Mouse (Mus musculus) T-cell, adult 66 days (primary cell): ENCODE data around the gene Klf1. TPM values are rescaled to one million over a fixed set of nuclear protein-coding genes. Genes with fewer than 3 reads are reported as not detected.

Experiments
- total RNA-seq, 2 experiments: library from RNA; stranded (reverse); gene quantifications; 3 replicates in 1 of 2; 4 replicates in 1 of 2; pipeline ENCODE4 v1.2.4; 2023

The Klf1 gene
- 1 to 10 TPM; 1.5 to 3.6 TPM for total RNA-seq

DNA sequence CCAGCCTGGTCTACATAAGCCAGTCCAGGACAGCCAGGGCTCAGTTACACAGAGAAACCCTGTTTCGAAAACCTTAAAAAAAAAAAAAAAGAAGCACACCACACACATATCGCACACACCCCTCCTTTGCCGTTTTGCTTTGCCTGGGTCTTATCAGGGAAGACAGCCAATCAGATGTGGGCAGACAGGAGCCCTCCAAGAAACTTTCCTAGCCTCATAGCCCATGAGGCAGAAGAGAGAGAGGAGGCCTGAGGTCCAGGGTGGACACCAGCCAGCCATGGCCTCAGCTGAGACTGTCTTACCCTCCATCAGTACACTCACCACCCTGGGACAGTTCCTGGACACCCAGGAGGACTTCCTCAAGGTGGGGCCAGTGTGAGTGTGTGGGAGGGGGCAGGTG is at the start of gene Klf1:
TSS of gene Klf1 (plus strand) at position 177 of the 400 bp plus-strand sequence.

DNA sequence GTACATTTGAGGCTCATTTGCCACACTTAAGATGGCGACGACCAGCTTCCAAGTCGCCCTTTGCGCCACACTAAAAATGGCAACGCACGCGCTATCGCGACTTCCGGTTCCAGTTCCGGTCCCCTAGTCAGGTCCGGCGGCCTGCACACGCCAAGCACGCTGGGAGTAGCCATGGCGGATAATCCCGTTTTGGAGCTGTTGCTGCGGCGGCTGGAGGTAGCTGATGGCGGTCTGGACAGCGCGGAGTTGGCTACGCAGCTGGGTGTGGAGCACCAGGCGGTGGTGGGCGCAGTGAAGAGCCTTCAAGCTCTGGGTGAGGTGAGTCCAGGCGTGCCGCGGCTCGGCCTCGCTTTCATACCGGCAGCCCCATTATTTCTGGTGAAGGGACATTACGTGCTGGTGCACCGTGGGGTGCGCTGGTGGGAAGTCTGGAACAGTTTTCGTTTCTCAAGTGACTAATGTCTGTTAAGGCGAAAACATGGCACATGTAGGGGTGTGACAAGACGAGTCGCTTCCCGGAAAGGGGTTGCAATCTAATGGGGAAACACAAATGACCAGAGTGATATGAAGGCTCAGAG is 44.8 kb upstream of the Klf1 start, which contains the start of gene Farsa:
TSS of gene Farsa (plus strand) at position 126 of the 578 bp plus-strand sequence.

DNA sequence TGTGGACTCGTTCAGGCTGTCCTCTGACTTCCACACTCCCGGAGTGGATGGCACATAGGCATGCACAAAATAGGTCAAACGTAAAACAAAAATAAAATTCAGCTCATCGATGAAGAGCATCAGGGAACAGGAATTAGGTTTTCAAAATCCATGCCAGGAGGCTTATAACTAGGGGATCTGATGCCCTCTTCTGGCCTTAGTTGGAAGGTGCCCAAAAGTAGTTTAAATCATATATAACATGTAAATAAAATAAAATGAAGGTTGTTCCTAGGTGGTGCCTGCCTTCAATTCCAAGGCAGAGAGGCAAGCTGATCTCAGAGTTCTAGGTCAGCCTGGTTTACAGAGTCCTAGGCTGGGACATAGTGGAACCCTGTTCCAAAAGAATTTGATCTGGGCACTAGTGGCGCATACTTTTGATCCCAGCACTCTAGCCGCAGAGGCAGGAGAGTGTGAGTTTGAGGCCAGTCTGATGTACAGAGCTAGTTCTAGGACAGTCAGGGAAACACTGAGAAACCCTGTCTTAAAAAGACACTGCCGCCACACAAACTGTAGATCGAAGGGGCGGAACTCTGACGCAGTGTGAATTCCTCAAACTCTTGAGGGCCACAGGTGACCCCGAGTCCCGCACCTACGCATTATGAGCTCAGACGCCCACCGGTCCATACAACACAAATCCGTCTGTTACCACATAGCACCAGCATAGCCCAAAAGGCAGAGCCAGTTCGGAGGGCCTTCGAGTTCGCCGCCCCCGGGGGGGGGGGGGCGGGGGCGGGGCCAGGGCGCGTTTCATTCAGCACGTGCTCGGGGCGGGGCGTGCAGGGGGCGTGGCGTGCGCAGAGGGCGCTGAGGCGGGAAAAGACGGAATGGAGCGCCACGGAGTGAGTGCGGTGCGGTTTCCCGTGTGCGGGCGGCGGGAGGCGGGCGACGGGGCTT is 30.1 kb upstream of the Klf1 start, which contains the start of gene Syce2:
TSS of gene Syce2 (plus strand) at position 736 of the 933 bp plus-strand sequence.

DNA sequence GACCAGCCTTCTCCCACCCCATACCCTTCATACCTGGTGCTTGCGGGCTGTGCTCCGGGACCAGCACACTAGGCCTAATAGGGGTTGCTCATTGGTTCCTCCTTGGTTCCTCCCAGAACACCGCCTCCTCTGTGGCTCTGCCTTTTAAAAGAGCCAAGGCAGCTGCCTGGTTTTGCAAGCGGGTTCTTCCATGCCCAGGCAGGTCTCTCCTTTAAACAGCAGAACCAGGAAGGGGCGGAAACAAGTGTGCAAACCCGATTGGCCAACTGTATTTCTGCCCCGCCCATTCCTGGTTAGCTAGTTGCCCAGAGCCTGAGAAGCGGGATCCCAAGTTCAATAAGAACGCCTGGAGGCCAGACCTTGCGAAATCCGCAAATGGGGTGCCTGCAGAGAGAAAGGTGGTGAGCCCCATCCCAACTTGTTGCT is 8.0 kb upstream of the Klf1 start, which contains the start of gene Gcdh:
TSS of gene Gcdh (minus strand) at position 213 of the 426 bp plus-strand sequence.

DNA sequence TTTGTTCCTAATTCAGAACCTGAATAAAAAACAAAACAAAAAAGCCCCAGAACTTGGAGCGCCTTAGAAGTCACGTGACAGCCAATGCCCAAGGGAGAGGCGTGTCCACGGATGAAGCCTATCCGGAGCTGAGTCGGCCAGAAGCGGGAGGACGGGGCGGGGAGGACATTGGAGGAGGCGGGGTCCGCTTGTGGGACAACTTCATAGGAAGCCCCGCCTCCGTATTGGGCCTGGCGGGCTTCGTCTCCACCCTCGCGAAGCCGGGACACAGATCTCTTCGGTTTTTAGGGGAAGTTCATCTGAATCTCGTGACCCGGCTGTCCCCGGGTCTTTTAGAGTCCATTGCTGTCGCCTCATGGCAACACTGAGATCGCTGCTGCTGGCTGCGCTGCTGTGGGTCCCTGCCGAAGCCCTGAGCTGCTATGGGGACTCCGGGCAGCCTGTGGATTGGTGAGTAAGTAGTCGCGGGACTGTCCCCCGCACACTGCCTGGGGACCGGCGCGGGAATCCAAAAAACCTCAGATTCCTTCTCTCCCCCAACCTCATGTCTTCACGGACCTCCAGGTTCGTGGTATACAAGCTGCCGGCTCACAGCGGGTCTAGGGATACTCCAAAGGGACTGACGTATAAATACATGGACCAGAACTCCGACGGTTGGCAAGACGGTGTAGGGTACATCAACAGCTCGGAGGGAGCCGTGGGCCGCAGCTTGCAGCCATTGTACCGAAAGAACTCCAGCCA is 6.9 kb downstream of the Klf1 start, which contains the start of gene Dnase2a:
TSS of gene Dnase2a (plus strand) at position 140 of the 741 bp plus-strand sequence.

DNA sequence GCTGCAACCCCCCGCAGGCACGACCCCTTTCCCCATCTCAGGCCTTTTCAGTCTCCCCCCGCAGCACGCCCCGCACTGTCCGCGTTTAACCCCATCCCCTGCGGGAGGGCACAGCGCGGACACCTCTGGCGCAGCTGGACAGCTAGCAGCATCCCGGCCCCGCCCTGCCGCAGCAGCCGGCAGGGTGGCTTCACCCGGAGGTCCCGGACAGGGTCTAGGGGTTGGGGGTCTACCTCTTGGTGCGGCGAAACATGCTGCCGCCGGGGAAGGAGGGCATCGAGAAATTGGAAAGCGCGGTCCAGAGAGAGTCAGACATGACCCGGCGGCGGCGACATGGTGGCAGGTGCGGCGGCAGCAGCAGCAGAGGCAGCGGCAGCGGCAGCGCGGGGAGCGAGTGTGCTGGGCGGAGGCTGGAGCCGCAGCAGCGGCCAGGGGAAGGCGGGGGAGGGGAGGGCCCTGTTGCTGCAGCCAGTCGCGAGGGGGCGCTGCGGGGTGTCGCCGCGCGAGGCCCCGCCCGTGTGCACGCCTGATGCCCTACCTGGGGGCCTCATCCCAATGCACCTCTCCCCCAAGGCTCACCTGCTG is 35.3 kb downstream of the Klf1 start, which contains the start of gene Mast1:
TSS of gene Mast1 (minus strand) at position 398 of the 585 bp plus-strand sequence.

DNA sequence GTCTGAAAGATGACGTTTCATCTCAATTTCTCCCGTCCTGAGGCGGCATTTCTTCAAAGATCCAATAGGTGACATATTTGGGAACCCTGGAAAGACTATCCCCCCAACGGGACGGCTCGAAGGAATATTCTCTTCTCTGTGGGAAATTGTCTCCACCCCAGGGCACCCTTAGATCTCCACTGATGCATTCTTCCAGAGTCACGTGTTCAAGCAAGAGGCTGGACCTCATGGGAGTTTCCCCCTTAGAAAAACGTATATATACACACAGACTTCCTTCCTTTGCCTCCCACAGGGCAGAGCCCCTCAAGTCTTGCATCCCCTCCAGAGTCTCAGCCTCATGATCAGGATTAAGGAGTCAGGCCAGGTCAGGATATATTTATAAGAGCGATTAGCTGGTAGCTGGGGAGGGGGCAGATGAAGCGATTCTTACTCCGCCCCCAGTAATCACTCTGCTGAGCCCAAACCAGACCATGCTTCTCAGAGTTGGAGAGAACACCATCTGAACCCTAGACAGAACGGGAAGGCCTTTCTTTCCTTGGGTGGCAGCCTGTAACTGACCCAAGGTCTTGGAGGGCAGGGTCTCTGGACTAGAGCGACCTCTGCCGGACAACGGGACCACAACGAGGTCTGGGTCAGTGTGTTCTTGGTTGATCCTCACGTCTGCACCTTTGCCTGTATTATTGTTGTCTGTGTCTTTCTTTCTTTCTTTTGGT is 45.0 kb downstream of the Klf1 start, which contains the start of gene Rtbdn:
TSS of gene Rtbdn (plus strand) at position 464 of the 713 bp plus-strand sequence.

Other genes with a start within 250 kb of the Klf1 start
- gene Ier2, start 239.1 kb upstream of the Klf1 start, total RNA-seq = 100 to 1,000 TPM; 200 TPM
- 100 to 1,000 TPM; 160 to 178 TPM for gene Trmt1, start 215.6 kb upstream of the Klf1 start, total RNA-seq
- 10 to 100 TPM; 50.6 to 58.0 TPM for gene Nacc1, start 214.1 kb upstream of the Klf1 start, total RNA-seq
- 1 to 10 TPM in 1 of 2 experiments, under 1 TPM in 1; 0.53 to 1.6 TPM for gene Lyl1, start 200.5 kb upstream of the Klf1 start, total RNA-seq
- gene G430095P16Rik, start 178.9 kb upstream of the Klf1 start, total RNA-seq = 10 to 100 TPM; 10.2 to 13.2 TPM
- gene Nfix, start 101.6 kb upstream of the Klf1 start, total RNA-seq = 10 to 100 TPM in 1 of 2 experiments, 1 to 10 TPM in 1; 9.5 to 14.2 TPM
- gene Dand5, start 79.1 kb upstream of the Klf1 start, total RNA-seq = 1 to 10 TPM; 4.3 TPM
- 10 to 100 TPM; 17.9 to 19.1 TPM for gene Gadd45gip1, start 70.4 kb upstream of the Klf1 start, total RNA-seq
- gene Rad23a, start 61.3 kb upstream of the Klf1 start, total RNA-seq = 10 to 100 TPM; 66.8 to 83.2 TPM
- gene Calr, start 55.0 kb upstream of the Klf1 start, total RNA-seq = 100 to 1,000 TPM; 469 to 498 TPM
- 10 to 100 TPM; 82.8 to 83.0 TPM for gene Farsa, start 44.9 kb upstream of the Klf1 start, total RNA-seq
- gene Syce2, start 29.8 kb upstream of the Klf1 start, total RNA-seq = 1 to 10 TPM; 3.1 to 6.1 TPM
- gene Gcdh, start 8.0 kb upstream of the Klf1 start, total RNA-seq = 10 to 100 TPM; 24.0 to 27.5 TPM
- gene Dnase2a, start 6.6 kb downstream of the Klf1 start, total RNA-seq = 10 to 100 TPM in 1 of 2 experiments, 1 to 10 TPM in 1; 7.9 to 10.2 TPM
- gene Mast1, start 35.4 kb downstream of the Klf1 start, total RNA-seq = under 1 TPM; 0.24 to 0.41 TPM
- not detected for gene Rtbdn, start 45.1 kb downstream of the Klf1 start, total RNA-seq
- gene Gm49661, start 67.5 kb downstream of the Klf1 start, total RNA-seq = not detected
- gene Prdx2, start 67.7 kb downstream of the Klf1 start, total RNA-seq = 10 to 100 TPM; 55.9 to 62.7 TPM
- gene Rnaseh2a, start 67.8 kb downstream of the Klf1 start, total RNA-seq = 10 to 100 TPM; 29.4 to 43.7 TPM
- gene Junb, start 76.8 kb downstream of the Klf1 start, total RNA-seq = 1,000 to 10,000 TPM in 1 of 2 experiments, 100 to 1,000 TPM in 1; 984 to 1,316 TPM
- gene Hook2, start 88.7 kb downstream of the Klf1 start, total RNA-seq = 1 to 10 TPM; 3.6 to 4.5 TPM
- not detected for gene Best2, start 112.6 kb downstream of the Klf1 start, total RNA-seq
- 10 to 100 TPM; 54.4 to 59.1 TPM for gene Asna1, start 123.4 kb downstream of the Klf1 start, total RNA-seq
- 100 to 1,000 TPM; 172 to 188 TPM for gene Trir, start 124.9 kb downstream of the Klf1 start, total RNA-seq
- gene Tnpo2, start 135.0 kb downstream of the Klf1 start, total RNA-seq = 10 to 100 TPM; 69.8 to 78.0 TPM
- 10 to 100 TPM; 14.6 to 16.2 TPM for gene Fbxw9, start 158.1 kb downstream of the Klf1 start, total RNA-seq
- not detected for gene Gm5741, start 166.1 kb downstream of the Klf1 start, total RNA-seq
- 100 to 1,000 TPM in 1 of 2 experiments, 10 to 100 TPM in 1; 84.0 to 107 TPM for gene Dhps, start 169.8 kb downstream of the Klf1 start, total RNA-seq
- gene Wdr83os, start 178.8 kb downstream of the Klf1 start, total RNA-seq = 10 to 100 TPM; 54.2 to 62.3 TPM
- gene Wdr83, start 179.4 kb downstream of the Klf1 start, total RNA-seq = 10 to 100 TPM; 13.1 to 20.0 TPM
- gene Man2b1, start 181.3 kb downstream of the Klf1 start, total RNA-seq = 100 to 1,000 TPM; 108 to 116 TPM
- gene Zfp791, start 221.2 kb downstream of the Klf1 start, total RNA-seq = not detected
- gene Cks1brt, start 250.0 kb downstream of the Klf1 start, total RNA-seq = not detected